ENCODE assay signal across 8 mouse cellular contexts in the genomic region with DNA sequence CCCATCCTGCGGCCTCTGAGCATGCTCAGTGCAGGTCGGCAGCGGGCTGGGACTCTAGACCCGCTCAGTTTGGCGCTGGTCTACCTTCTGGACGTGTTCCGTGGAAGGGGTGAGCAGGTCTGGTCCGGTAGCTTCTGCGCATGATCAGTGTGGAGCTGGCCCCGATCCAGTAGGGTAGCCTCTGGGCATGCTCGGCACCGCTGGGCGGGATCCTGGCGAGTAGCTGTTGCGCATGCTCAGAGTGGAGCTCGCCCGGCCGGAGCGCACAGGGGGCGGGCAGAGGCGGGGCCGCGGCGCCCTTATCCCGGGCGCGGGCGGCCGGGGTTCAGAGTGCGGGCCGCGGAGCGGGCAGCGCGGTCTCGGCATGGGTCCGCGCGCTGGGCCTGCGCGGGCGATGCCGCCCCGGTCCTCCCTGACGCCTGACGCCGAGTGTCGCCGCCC. TPM values are rescaled to one million over a fixed set of nuclear protein-coding genes. Genes with fewer than 3 reads are reported as not detected.
A peak's percentile ranks its signal among the peaks of the same experiment; 100 is the strongest.
DNase-seq lines count a peak whose midpoint lies in the region; ATAC-seq and TF ChIP-seq lines count a peak whose summit lies in the region.

A gene (plus strand): TSS at position 255 of the 441 bp plus-strand sequence.

- H3K27ac ChIP-seq in ES-Bruce4 (ENCODE audit: insufficient read depth, low read length) = peak within 1 kb of the TSS; percentile 96
- H3K27ac ChIP-seq in forebrain, embryonic 14.5 days (ENCODE audit: low read depth, low read length) = peak within 1 kb of the TSS; percentile 55
- peak within 1 kb of the TSS; percentile 91 for H3K27ac ChIP-seq in neural tube, embryonic 15.5 days (replicated peaks)

- no peak for TF ChIP-seq CTCF in ES-Bruce4 (IDR thresholded peaks at IDR 0.05; ENCODE audit: low read depth, low read length)

- H3K4me2 ChIP-seq in forebrain, embryonic 14.5 days (ENCODE audit: low read length) = peak within 1 kb of the TSS; percentile 92
- peak within 1 kb of the TSS; percentile 94 for H3K4me2 ChIP-seq in neural tube, embryonic 15.5 days

- no peaks in the 10 kb centered on the region for H3K36me3 ChIP-seq in ES-Bruce4 (ENCODE audit: control insufficient read depth, insufficient read depth, low read length, poor library complexity, severe bottlenecking)
- H3K36me3 ChIP-seq in forebrain, embryonic 14.5 days (ENCODE audit: control insufficient read depth, insufficient read depth, low read length) = no peaks in the 10 kb centered on the region
- no peaks in the 10 kb centered on the region for H3K36me3 ChIP-seq in neural tube, embryonic 15.5 days

- peak; percentile 97 for DNase-seq in forebrain, embryonic 14.5 days (ENCODE audit: low spot score)
- DNase-seq in heart, postnatal 14 days = peak; percentile 100
- peak; percentile 100 for DNase-seq in layer of hippocampus, adult 11-12 months (ENCODE audit: low spot score)
- peak; percentile 99 to 100 for DNase-seq in lung, adult 18-20 months
- peak; percentile 97 for DNase-seq in testis, postnatal 14 days (ENCODE audit: low spot score)

- no peaks in the 10 kb centered on the region for H3K27me3 ChIP-seq in ES-Bruce4 (ENCODE audit: control insufficient read depth, insufficient read depth, low read length, poor library complexity, severe bottlenecking)
- H3K27me3 ChIP-seq in forebrain, embryonic 14.5 days (replicated peaks; ENCODE audit: control insufficient read depth, insufficient read depth, low read length) = no peaks in the 10 kb centered on the region
- no peaks in the 10 kb centered on the region for H3K27me3 ChIP-seq in neural tube, embryonic 15.5 days (replicated peaks)

- no peak for TF ChIP-seq EP300 in ES-Bruce4 (IDR thresholded peaks at IDR 0.05; ENCODE audit: insufficient read depth, low read depth, low read length)

- H3K4me1 ChIP-seq in ES-Bruce4 (ENCODE audit: control insufficient read depth, insufficient read depth, low read length) = peaks cover 1% of the 10 kb centered on the region
- peaks cover 24% of the 10 kb centered on the region for H3K4me1 ChIP-seq in forebrain, embryonic 14.5 days (ENCODE audit: control insufficient read depth, insufficient read depth, low read length)
- H3K4me1 ChIP-seq in neural tube, embryonic 15.5 days = peaks cover 50% of the 10 kb centered on the region

- H3K9me3 ChIP-seq in ES-Bruce4 (replicated peaks; ENCODE audit: control insufficient read depth, insufficient read depth, low read length, poor library complexity, severe bottlenecking) = no peaks in the 10 kb centered on the region
- no peaks in the 10 kb centered on the region for H3K9me3 ChIP-seq in forebrain, embryonic 14.5 days (replicated peaks; ENCODE audit: control insufficient read depth, low read length)
- no peaks in the 10 kb centered on the region for H3K9me3 ChIP-seq in neural tube, embryonic 15.5 days (replicated peaks)

- peak; percentile 80 for ATAC-seq in cerebellum, adult (ENCODE audit: insufficient number of reproducible peaks, low FRiP score, low TSS enrichment)
- peak; percentile 92 for ATAC-seq in forebrain, embryonic 14.5 days
- ATAC-seq in neural tube, embryonic 15.5 days (ENCODE audit: low FRiP score) = peak; percentile 92

- H3K9ac ChIP-seq in ES-Bruce4 (ENCODE audit: low read depth, poor library complexity, severe bottlenecking) = peak within 1 kb of the TSS; percentile 93
- peak within 1 kb of the TSS; percentile 88 for H3K9ac ChIP-seq in forebrain, embryonic 14.5 days (ENCODE audit: low read length)
- peak within 1 kb of the TSS; percentile 69 for H3K9ac ChIP-seq in neural tube, embryonic 15.5 days (replicated peaks)

- H3K4me3 ChIP-seq in ES-Bruce4 (ENCODE audit: low read depth, low read length) = peak within 1 kb of the TSS; percentile 81
- H3K4me3 ChIP-seq in forebrain, embryonic 14.5 days (ENCODE audit: low read depth, low read length) = peak within 1 kb of the TSS; percentile 79
- peak within 1 kb of the TSS; percentile 67 for H3K4me3 ChIP-seq in neural tube, embryonic 15.5 days (replicated peaks)

- intact Hi-C loops in heart, postnatal 14 days (cut with DNase I) = no loop called here

- peak; percentile 82 for TF ChIP-seq POLR2A in ES-Bruce4 (IDR thresholded peaks at IDR 0.05; ENCODE audit: insufficient read depth, low read length)

- WGBS in forebrain, embryonic 14.5 days = 0% methylated on average over 44 of the region's 49 CpGs
- WGBS in neural tube, embryonic 15.5 days = under 1% methylated on average over 49 of the region's 49 CpGs

RNA-seq across cellular contexts. Expression of the gene that starts here (rescaled TPM):
- 39.9 and 41.4 TPM in 2 replicates for polyA plus RNA-seq in ES-Bruce4 (2011; ENCODE audit: insufficient read depth, insufficient read length, low read depth, missing spikeins)
- polyA plus RNA-seq in forebrain, embryonic 14.5 days (2014; fragmentation: Nextera tagmentation; extraction: Ambion mirVana) = 16.2 and 17.7 TPM in 2 replicates
- total RNA-seq in heart, postnatal 14 days (2021) = 10 to 100 TPM; 14.4 to 14.6 TPM
- 14.9 and 15.3 TPM in 2 replicates for polyA plus RNA-seq in neural tube, embryonic 15.5 days (2015; fragmentation: Nextera tagmentation; extraction: Ambion mirVana)

Comparison
In these comparisons a context has a peak if more than half of its experiments do, and no peak if none do; other contexts are left out.
1. Peak in every context shown above with its lines: DNase-seq, ATAC-seq, H3K4me3 ChIP-seq and H3K27ac ChIP-seq.